Mouse (Mus musculus) brain, embryonic 14.5 days (tissue): ENCODE results near the gene Gimap4.

Source experiments
- CTCF ChIP-seq: fragments of 200-500 bp; IDR thresholded peaks from 2 replicates; pipeline ENCODE4 v1.5.1; 2012; ENCODE audit warnings: inconsistent platforms, mild to moderate bottlenecking, moderate library complexity, borderline replicate concordance; ENCODE audit not compliant: insufficient read depth, insufficient read length; ENCODE audit errors: extremely low read depth
- POLR2A ChIP-seq: fragments of 200-500 bp; IDR thresholded peaks from 2 replicates; pipeline ENCODE4 v1.6.1; 2012; ENCODE audit warnings: mild to moderate bottlenecking, inconsistent platforms, borderline replicate concordance; ENCODE audit not compliant: poor library complexity, insufficient read depth, insufficient read length, severe bottlenecking; ENCODE audit errors: extremely low read depth

DNA sequence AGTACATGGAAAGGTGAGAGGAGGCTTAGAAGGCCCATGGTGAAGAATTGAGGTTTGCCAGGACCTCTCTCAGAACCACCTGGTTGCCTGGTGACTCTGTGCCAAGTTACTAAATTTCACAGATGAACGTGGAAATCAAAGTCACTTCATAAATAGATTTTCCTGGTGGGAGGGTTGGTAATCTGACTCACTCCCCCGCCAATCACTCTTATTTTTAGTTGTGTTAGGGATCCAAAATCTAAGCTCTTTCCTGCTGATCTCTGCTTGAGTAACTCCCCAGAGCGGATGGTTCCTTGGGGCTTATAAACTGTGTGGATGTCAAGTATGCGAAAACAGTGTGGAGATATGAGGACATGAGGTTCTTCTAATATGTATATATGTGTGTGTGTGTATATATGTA, 2.1 kb upstream of the Gimap4 start:
- TF ChIP-seq POLR2A = no peak
- TF ChIP-seq CTCF = no peak
